Mouse (Mus musculus): ENCODE measurements around the gene Ptprm.

The Ptprm gene

GRCm38 (mm10) chr17:66990761-66991160, 363.5 kb downstream of the Ptprm start:
- DNase-seq (ENCODE audit: low spot score in 2 of 2) = no peak

DNA sequence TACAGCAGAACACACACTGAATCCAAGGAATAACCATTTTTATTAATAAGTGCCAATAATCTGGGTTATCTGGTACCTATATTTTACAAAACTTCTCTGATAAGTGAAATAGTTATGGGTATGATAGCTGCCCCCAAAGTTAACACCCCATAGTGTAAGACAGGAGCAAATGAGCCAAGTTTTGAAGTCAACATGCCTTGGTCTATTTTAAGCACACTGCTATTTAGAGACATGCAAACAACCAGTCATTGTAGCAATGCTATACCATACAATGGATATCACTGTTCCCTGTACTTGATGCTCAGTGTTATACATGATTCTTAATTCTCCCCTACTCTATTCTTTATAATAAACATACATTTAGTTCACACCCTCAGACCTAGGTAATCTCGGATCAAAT, 366.2 kb downstream of the Ptprm start:
- DNase-seq (ENCODE audit: low spot score in 2 of 2) = no peak

DNA sequence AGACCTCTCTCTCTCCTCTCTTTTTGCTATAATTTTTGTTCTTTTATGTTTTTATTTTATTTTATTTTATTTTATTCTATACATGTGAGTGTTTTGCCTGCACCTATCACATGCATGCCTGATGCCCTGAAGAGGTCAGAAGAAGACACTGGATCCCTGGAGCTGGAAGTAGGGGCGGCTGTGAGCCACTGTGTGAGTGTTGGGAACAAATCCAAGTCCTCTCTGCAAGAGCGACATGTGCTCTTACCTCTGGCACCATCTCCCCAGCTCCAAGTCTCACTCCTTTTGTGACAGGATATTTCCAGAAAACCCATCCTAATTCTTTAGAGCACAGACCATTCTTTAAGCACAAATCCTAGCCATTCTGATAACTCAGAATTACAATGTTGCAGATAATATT, 372.6 kb downstream of the Ptprm start:
- no peak for DNase-seq (ENCODE audit: low spot score in 2 of 2)

GRCm38 (mm10) chr17:66979971-66980370, 374.3 kb downstream of the Ptprm start:
- no peak for DNase-seq (ENCODE audit: low spot score in 2 of 2)

- no peak for DNase-seq (ENCODE audit: low spot score in 2 of 2)
These were observed 377.8 kb downstream of the Ptprm start for GRCm38 (mm10) chr17:66976490-66976889.

GRCm38 (mm10) chr17:66972976-66973375, 381.3 kb downstream of the Ptprm start:
- no peak for DNase-seq (ENCODE audit: low spot score in 2 of 2)

- no peak for DNase-seq (ENCODE audit: low spot score in 2 of 2)
These were observed 393.3 kb downstream of the Ptprm start for GRCm38 (mm10) chr17:66960986-66961385.

DNA sequence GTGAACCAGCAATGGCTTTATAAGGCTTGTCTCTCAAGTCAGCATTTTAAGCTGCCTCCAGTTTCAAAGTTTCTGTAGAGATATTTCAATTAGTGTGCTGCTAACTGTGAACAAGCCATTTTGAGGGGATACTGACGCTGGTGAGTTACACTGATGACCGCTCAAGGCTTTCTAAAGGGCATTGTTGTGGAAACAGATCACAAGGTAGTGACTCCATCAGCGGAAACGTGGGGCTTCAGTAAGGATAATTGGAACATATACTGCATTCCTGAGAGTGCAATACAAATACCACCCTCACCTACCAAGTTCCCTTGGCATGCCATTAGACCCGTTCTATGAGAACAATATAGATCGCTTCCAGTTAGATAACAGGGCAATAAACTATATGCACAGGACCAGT, 393.7 kb downstream of the Ptprm start:
- no peak for DNase-seq (ENCODE audit: low spot score in 2 of 2)

DNA sequence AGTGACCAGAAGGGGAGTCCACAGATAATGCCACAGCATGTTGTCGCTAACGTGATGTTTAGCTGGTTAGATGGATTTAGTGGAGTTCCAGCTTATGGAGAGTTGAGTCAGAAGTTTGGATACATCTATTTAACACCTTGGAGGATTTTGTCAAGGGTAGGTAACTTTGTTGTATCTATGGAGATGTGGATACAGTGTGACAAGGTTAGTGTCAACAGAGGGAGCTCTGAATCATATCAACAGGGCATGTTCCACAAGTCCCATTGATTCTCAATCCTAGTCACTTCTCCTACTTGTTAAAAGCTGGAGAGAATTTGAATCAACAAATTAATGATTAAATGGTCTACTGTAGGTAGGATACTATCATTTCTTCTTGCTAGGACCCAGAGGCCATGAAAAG, 394.4 kb downstream of the Ptprm start:
- no peak for DNase-seq (ENCODE audit: low spot score in 2 of 2)

DNA sequence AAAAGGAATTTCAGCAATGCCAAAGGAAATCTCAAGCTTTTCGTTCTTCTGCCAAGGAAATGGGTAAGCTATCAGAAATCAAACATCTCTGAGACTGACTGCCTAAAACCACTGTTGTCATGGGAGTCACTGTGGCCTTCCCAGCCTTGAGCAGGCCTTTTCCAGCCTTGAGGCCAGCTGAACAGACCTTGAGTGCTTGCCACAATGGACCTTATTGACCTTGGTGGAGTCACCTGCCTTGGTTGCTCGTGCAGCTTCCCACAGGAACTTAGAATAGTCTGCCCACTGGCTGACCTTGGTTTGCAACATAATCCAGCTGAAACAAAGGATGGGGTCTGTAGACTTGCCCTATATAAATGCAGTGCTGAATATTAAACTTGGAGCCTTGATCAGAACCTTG, 395.5 kb downstream of the Ptprm start:
- no peak for DNase-seq (ENCODE audit: low spot score in 2 of 2)

DNA sequence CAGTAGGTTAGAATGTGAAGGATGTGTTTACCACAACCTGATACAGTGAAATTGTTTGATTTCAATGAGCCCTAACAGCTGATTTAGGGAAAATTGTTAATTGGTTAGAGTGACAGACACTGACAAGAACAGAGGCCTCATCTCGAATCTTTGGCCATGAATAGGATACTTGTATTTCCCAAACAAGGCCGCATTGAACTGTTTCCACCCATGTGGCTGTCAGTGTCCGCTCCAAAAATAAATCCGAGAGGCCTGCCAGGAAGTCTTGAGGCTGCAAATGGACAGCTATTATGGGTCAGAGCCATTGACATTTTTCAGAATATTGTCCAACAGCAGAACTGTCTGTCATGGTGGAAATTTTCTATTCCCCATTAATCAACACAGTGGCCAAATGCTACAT, 409.8 kb downstream of the Ptprm start:
- no peak for DNase-seq (ENCODE audit: low spot score in 2 of 2)

DNA sequence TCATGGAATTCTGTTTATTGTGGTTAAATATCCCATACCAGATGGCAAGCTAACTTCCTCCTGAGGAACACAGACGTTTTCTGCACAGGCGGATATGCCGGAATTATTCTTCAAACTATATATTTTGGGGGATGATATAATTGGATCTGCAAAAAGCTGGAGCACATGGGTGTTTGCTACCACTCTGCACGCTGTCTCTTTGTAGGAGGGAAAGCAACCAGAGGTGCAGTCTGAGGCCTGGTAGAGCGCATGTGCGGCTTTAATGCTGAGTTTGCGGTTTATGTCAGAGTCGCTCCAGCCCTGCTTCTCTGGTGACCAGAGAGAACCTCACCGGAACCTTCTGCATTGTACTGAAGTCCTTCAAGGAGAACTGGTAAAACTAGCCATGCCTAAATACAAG, 410.7 kb downstream of the Ptprm start:
- DNase-seq (ENCODE audit: low spot score in 2 of 2) = no peak

DNA sequence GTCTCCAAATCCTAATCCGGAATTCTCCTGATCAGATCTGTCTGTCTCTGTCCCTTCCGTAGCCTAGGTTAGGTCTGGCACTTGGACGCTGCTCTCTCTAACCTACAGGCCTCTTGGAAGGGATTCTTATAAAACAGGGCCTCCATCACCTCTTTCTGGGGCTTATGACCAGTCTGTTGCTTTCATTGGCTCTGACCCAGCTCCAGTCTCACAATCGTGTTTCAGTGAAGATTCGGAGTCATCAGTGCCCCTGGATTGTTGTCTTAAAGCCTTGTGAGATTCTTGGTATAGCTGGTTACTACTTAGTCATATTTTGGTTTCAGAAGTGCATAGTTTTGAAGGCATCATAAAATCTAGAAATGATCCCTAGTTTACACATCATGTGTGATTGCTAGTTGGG, 428.6 kb downstream of the Ptprm start:
- no peak for DNase-seq (ENCODE audit: low spot score in 2 of 2)

DNA sequence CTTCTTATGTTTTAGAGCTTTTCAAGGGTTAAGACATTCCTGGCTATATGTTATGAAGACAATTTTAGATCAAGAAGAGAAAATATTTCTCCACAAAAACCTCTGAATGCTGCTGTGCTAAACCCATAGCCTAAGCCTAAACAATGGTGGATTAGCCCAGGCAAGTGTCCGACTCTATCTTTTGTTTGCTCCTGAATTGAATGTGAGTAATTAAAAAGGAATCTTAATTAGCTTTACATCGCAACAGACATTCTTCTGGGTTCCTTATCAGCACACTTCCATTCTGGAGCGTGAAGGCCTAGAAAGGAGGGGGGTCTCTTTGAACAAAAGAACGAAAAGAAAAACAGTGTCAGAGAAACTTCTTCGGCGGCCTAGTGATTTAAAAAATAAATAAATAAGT, 439.6 kb downstream of the Ptprm start:
- DNase-seq (ENCODE audit: low spot score in 2 of 2) = no peak

GRCm38 (mm10) chr17:66912533-66912932, 441.7 kb downstream of the Ptprm start:
- DNase-seq (ENCODE audit: low spot score in 2 of 2) = no peak

DNA sequence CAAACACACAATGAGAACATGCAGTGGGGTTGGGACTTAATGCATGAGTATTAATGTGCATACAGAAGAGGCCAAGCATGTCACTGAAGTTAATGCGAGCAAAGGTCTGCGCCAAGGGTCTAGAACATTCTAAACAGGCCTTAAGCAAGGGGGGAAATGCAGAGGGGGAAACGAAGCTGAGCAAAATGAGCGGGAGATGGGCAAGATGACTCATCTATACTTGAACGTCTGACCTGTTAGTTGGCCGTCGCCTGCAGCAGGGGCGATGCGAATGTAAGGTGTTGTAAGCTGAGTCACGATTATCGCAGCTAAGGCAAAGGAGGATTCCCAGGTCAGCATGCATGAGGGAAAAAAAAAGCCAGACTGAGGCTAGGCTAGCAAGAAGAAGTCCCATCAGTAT, 442.1 kb downstream of the Ptprm start:
- no peak for DNase-seq (ENCODE audit: low spot score in 2 of 2)

- no peak for DNase-seq (ENCODE audit: low spot score in 2 of 2)
These were observed 444.4 kb downstream of the Ptprm start for GRCm38 (mm10) chr17:66909901-66910300.

- no peak for DNase-seq (ENCODE audit: low spot score in 2 of 2)
These were observed 445.3 kb downstream of the Ptprm start for GRCm38 (mm10) chr17:66908921-66909320.

GRCm38 (mm10) chr17:66894181-66894580, 460.1 kb downstream of the Ptprm start:
- DNase-seq (ENCODE audit: low spot score in 2 of 2) = no peak

DNA sequence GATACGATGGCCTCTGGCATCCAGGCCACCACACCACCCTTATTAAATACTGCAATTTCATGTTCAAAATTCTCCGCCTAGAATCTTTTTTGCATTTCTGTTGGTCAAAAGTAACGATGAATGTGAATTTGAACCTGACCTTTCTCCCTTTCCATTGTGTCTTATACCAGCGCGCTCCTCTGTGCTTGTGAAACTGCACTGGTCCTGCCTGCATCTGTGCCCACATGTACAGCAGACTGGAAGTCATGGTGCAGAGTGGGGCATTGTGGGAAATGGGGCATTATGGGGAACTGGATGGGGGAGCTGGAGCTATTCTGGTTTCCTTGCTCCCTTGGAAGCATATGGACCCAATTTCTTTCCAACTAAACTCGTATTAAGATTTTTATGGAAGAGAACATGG, 462.3 kb downstream of the Ptprm start:
- no peak for DNase-seq (ENCODE audit: low spot score in 2 of 2)

- DNase-seq (ENCODE audit: low spot score in 2 of 2) = no peak
These were observed 463.0 kb downstream of the Ptprm start for GRCm38 (mm10) chr17:66891067-66891862.

DNA sequence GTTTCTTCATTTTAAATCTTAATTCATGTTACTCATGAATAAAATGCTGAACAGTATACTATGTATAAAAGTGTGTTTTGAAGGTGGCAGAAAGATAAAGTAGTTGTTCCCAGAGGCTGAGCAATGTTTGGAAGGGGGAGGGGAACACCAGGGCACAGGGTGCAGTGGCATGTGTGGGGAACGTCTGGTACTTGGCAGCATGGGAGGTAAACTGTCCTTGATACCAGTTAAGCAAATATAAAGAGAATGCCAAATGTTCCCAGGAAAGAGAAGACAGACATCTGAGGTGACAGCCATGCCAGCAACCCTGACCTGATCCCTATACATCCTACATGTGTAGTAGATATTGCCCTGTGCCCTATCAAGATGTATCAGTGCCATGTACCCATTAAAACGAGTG, 472.0 kb downstream of the Ptprm start:
- no peak for DNase-seq (ENCODE audit: low spot score in 2 of 2)

DNA sequence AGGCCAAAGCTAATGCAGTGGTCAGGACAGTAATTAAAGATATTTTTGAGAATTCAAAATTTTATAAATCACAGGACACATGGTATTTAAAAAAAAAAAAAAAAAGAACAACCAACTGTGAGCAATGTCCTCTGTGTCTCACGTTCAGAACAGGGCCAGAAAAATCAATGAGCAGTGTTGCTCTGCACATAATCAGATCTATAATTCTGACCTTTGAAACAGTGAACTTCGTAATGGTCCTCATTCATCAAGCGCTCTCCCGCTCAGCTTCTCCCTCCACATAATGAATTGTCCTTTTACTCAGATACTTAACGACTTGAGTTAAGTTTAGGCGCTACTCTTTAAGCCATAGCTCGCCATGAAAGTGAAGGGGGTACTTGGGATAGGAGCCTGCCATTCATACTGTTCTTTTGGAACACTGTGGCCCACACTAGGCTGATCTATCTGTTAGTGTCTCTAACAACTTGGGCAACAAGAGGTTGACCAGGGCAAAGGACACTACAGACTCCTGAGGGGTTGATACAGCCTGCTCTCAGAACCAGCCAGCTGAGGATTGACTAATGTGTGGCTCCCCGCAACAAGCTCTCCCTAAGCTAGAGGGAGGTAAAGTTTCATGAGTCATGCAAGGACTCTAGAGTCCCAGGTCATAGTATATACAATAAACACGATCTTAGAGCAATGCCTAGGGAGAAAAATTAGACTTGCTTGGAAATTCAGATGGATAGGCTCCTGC, 473.1 kb downstream of the Ptprm start:
- DNase-seq (ENCODE audit: low spot score in 2 of 2) = peak in 1 of 2 experiments; percentile 2

All from urinary bladder, postnatal 36 days (tissue).